Mouse (Mus musculus): ENCODE results near the gene Gm37240.

DNA sequence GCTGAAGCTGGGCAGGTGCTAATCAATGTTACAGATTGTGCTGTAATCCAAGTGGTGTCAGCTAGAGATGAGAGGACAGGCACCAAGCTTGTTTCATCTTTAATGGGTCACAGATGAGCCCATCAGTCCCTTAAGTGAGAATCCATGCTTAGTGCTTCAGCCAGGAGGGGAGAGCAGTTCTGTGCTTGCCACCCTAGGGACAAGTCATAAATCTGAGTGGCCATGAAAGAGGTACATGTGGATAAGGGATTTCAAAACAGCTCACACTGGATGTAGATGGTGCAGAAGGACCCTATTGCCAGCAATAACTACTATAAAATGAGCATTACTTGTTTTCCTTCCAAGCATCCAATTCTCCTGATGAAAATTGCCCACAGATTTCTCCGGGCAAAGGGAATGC lies 551.8 kb downstream of the Gm37240 start:
- TF ChIP-seq CTCF (IDR thresholded peaks at IDR 0.05; ENCODE audit: low read depth): no peak
- no peak for TF ChIP-seq EP300 (optimal IDR thresholded peaks at IDR 0.05)
